8 mouse cellular contexts compared by ENCODE assay signal in genomic region chr11:106272644-106273310, GRCm38 (mm10). TPM values are rescaled to one million over a fixed set of nuclear protein-coding genes. Genes with fewer than 3 reads are reported as not detected.
DNase-seq lines count a peak whose midpoint lies in the region; ATAC-seq and TF ChIP-seq lines count a peak whose summit lies in the region.

Gene Smarcd2, minus strand, starts transcription at chr11:106272972.

- ATAC-seq in activated CD4-positive, CD25-positive, alpha-beta regulatory T cell, adult 4 months, result peak; percentile 85

- DNase-seq in gastrocnemius, adult 8-10 months (ENCODE audit: low spot score in 2 of 2), result peak; percentile 99
- peak; percentile 89 for DNase-seq in hindlimb bud, embryonic 11.5 days (ENCODE audit: extremely low spot score, low read depth, low spot score)
- peak; percentile 93 to 99 for DNase-seq in left cerebral cortex, adult 8-10 months (ENCODE audit: low spot score in 2 of 2)
- DNase-seq in right cerebral cortex, postnatal 10 days (ENCODE audit: low spot score in 2 of 2), result peak; percentile 100
- DNase-seq in urinary bladder, postnatal 25 days (ENCODE audit: low spot score), result peak; percentile 95

- H3K27me3 ChIP-seq in megakaryocyte, embryonic 14.5 days (replicated peaks), result no peaks in the 10 kb centered on the region

- no peak for TF ChIP-seq CTCF in cortical plate, adult 2 months (IDR thresholded peaks at IDR 0.05; ENCODE audit: extremely low read depth, insufficient read depth, low read length)

- H3K36me3 ChIP-seq in megakaryocyte, embryonic 14.5 days (replicated peaks; ENCODE audit: low read length), result peaks cover 17% of the 10 kb centered on the region

- H3K4me3 ChIP-seq in cortical plate, adult 2 months (ENCODE audit: insufficient read depth, low read length), result peak within 1 kb of the TSS; percentile 50
- H3K4me3 ChIP-seq in megakaryocyte, embryonic 14.5 days (replicated peaks), result peak within 1 kb of the TSS; percentile 96

- peaks cover 5% of the 10 kb centered on the region for H3K4me1 ChIP-seq in cortical plate, adult 2 months (ENCODE audit: control insufficient read depth, insufficient read depth, low read length)
- H3K4me1 ChIP-seq in megakaryocyte, embryonic 14.5 days, result peaks cover 77% of the 10 kb centered on the region

- peak; percentile 63 for TF ChIP-seq POLR2A in cortical plate, adult 2 months (IDR thresholded peaks at IDR 0.05; ENCODE audit: extremely low read depth, insufficient read depth, low read length)

- peak within 1 kb of the TSS; percentile 80 for H3K27ac ChIP-seq in cortical plate, adult 2 months (ENCODE audit: insufficient read depth, low read length)

- no peaks in the 10 kb centered on the region for H3K9me3 ChIP-seq in megakaryocyte, embryonic 14.5 days

RNA-seq across cellular contexts. Expression of gene Smarcd2, which starts in this region (rescaled TPM):
- polyA plus RNA-seq in activated CD4-positive, CD25-positive, alpha-beta regulatory T cell, adult 4 months (2017; shearing (Covaris generic)), result 10 to 100 TPM; 17.6 to 23.2 TPM
- 32.3 and 33.8 TPM in 2 replicates for polyA plus RNA-seq in cortical plate, adult 2 months (2012; rRNA removed)
- total RNA-seq in gastrocnemius, adult 8-10 months (2022), result 10 to 100 TPM in 2 of 4 experiments, 1 to 10 TPM in 2; 8.3 to 11.5 (median 10.0) TPM
- total RNA-seq in left cerebral cortex, adult 8-10 months (2022), result 10 to 100 TPM; 12.2 to 20.5 (median 19.4) TPM
- polyA plus RNA-seq in megakaryocyte, embryonic 14.5 days (2012; ENCODE audit: insufficient read depth, low replicate concordance), result 51.3 and 84.6 TPM in 2 replicates

Comparison
In these comparisons a context has a peak if more than half of its experiments do, and no peak if none do; other contexts are left out.
1. Peak in every context shown above with its lines: DNase-seq, ATAC-seq, H3K4me3 ChIP-seq and H3K27ac ChIP-seq.